Mouse (Mus musculus) mesoderm, embryonic 11.5 days (tissue): ENCODE results near the gene Tmem163.
A peak's percentile ranks its signal among the peaks of the same experiment; 100 is the strongest.

Source experiments
- DNase-seq: peaks from one replicate; pipeline ENCODE4 v3.0.0-alpha.2; 2012; ENCODE audit warnings: low read depth, low spot score

Tmem163 gene

DNA sequence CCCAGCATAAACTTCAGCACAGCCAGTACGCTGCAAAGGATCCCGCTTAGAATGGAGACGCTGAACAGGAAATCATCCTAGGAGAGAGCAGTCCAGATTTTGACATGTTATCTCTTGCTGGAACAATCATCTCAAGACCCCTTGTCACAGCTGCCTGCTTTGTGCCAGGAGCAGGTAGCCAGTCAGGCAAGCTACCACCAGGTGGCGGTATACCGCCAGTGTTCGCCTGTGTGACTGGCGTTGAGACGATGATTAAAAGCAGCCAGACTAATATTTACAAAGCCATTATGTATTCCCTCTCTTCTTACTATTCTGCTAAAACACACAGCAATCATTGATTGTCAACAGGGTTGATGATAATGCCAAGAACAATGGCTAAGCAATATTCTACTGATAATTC is 179.1 kb downstream of the Tmem163 start:
- peak; percentile 86 for DNase-seq

DNA sequence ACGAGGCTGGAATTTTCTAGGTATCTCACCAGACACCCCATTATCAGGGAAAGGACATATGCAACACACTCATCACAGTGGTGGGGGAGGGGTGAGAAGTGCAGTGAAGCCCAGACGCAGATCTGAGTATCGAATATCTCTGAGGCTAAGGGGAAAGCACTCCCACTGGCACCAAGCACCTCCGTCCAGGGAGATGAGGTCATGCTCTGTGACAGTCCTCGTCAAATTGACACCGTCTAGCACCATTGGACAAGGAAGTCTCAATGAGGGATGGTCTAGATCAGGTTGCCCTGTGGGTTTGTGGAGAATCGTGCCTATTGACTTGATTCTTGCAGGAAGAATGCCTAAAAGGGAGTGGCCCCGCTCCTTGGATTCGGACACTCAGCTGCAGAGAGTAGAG is 180.6 kb downstream of the Tmem163 start:
- DNase-seq: peak; percentile 19

DNA sequence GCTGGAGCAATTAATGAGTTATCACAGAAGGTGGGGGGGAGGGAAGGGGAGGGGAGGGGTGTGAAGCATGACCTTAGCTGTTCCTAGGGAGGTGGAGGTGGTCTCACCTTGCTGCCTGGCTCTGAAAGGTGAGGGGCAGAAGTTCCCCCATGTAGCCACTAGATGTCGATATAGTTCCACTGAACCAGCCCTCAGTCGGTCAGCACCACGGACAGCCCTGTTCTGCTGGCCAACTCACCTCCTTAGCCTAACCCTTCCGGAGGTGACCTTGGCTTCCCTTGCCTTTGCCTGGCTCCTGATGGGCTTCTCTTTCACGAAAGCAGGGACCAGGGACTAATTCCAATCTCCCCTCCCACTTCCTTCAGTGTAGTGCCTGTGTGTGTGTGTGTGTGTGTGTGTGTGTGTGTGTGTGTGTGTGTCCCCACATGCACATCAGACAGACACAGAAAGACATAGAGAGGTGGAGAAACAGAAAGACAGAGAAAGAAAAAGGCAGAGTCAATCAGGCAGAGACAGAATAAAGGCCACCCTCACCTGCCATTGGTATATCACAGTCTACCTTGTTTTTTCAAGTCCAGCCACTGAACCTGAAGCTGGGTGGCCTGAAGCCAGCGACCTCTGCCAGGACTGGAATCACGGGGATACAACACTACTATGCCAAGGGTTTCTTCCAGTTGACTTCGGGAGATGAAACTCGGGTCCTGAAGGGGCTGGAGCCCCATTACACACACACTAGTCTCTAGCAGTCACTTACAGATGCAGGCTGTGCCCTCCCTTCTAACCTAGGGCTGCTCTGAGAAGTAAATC is 182.4 kb downstream of the Tmem163 start:
- peak; percentile 76 for DNase-seq

DNA sequence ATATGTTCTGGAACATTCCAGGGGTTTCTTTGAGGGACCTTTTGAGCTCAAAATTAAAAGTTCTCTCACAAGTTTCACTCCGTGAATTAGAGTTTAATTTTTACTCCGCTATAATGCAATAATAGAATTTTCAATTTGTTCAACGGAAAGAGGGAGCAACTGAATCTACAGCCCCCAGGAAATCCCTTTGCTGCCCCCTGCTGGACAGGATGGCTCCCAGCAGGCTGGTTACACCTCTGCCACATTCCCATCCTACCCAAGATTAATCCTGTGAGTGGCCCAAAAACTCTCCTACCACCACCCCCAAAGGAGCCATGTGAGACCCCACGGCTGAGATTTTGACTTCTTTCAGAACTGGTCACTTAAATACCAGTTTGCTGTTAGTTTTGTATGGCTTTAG is 192.2 kb downstream of the Tmem163 start:
- DNase-seq: peak; percentile 19

DNA sequence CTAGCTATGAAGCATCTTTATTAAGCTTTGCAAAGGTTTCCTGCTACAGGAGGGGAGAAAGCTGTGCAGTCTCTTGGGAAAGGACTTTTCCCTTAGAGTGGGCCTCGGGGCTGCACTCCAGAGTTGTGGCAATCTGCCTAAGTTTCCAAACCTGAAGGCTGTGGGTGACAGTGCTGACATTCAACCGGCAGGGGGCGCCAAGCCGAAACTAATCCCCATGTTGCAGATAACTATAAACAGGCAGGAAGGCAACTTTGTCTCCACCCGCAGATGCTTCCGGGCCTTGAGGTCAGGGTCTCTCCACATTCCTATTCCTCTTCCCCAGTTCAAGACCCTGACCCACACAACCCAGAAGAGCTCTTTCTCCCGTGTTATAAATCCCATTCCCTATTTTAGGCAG is 194.5 kb downstream of the Tmem163 start:
- DNase-seq: peak; percentile 51

DNA sequence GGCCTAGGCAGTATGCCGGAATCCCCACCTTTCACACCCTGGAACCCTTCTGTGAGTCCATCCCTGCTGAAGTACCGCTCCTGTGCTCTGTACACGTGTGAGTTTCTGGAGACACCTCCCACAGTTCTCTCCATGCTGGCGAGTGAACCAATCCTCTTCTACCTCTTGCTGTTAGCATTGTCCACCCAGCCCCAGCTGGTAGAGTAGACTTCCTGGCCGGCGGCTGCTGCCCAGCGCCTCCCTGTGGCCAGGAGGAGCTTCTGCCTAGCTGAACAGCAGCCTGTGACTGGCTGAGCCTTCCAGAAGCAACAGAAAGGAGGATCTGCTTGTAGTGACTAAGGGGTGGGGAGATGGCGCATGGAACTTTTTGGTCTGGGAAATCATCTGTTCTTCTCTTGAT is 195.2 kb downstream of the Tmem163 start:
- no peak for DNase-seq

DNA sequence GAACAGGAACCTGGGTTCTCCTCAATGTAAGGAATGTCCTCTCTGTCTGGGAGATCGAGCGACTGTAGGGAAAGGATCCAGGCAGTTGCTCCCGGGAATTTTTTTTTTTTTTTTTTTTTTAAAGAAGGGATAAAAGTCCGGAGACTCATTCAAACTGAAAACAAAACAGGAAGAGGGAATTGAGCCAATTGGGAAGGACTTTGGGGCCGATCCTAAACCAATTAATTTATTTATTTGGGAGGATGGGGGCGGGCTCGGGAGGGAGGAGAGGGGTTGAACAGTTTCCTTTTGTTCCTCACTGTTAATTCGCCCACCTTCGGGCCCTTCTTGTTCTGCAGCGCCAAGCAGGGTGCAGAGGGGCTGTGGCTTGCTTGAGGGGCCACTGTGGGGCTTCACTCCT is 196.4 kb downstream of the Tmem163 start:
- no peak for DNase-seq

DNA sequence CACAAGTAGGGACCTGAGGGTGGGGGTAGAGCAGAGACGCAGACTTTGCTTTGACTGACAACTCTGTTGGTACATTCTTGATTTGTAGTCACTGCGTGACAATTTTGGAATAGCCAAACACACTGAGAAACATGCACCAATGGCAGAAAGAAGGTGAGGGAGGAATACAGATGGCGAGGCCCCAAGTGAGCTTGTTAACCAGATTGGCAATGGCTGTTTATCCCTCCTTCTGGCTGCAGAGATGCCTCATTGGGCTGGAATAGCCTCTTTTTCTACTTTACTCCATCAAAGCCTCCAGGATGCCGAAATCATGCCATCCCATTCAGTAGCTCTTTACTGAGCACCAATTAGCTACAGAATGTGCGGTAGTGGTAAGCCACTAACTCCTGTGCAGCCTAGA is 203.6 kb downstream of the Tmem163 start:
- DNase-seq: no peak

DNA sequence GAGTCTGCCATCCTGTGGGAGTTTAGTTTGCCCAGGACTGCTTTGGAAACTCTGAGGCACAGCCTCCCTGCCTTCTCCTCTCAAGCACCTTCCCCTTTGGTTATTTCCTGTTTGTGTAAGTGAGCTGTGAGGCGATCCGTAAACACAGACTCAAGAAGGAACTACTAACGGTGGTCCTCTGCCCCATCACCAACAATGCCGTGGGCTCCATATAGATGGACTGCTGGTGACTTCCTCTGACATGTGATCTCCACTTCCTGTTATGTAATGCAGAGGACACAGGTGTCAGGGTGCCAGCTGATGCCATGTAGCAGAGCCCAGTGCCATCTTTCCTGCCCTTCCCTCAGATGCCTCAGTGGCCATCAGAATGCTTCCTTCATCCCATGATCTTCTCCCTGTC is 209.2 kb downstream of the Tmem163 start:
- DNase-seq: no peak

DNA sequence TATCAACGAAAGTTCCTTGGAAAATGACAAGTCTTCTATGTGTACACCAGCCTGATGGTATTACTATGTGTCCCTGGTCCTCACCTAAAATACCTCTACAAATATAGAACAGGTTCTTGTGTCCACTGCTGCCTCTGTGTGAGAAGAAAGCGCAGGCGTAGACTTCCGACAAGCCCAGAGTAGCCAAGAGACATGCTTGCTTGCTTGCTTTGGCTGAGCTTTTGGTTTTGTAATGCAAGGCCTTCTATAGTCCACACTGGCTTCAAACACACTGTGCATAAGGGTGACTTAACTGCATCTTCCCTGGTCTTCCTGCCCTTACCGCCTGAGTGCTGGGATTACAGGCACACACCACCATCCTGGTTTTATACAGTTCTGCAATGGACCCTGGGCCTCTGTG is 212.1 kb downstream of the Tmem163 start:
- DNase-seq: no peak

DNA sequence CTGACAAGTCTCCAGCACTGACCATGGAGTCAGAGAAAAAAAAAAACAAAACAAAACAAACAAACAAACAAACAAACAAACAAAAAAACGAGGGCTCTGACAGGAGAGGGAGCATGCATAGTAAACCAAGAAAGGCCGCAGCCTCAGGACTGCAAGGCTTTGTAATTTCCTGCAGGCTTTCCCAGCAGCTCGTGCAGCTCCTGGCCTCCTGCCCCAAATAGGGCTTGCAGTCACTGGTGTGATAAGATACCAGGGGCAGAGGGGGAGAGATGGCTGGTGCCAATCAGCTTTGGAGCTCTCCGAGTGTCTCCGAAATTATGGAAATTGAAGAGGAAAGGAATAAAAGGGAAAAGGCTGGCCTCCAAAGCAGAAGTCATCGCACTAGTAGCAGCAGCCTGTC is 214.1 kb downstream of the Tmem163 start:
- DNase-seq: no peak

DNA sequence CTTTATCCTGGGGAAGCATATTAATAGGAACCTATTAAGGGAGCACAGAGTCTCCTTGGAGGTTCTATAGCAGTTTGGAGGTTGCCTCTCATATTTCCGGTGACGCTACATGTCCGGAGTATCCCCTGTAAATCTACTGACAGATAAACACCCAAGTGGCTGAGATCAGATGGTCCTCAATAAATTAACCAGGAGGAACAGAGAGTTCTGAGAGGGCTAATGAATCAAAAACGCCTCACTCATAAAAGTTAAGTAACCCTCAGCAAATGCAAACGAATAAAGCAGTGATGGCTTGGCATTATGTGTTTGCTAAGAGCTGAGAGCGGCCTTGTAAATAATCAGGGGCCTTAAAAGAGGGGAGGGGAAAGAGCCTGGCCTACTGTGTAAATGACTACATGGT is 215.3 kb downstream of the Tmem163 start:
- no peak for DNase-seq

DNA sequence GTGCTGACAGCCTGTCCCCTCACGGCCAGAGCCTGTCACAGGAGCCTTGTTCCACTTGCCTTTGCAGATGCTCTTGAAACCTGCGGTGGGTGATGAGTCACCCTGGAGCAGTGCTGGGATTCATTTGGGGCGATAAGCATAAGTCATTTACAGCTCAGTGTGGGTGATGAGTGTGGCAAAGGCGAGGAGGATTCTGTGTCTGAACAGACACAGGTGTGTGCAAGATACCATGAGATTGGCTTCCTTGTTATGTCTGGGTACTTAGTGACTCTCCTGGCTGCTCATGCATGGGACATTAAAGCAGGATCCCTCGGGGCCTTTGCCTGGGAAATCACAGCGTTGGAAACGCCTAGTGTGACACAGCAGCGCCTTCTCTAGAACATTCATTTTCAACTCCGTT is 218.3 kb downstream of the Tmem163 start:
- no peak for DNase-seq

DNA sequence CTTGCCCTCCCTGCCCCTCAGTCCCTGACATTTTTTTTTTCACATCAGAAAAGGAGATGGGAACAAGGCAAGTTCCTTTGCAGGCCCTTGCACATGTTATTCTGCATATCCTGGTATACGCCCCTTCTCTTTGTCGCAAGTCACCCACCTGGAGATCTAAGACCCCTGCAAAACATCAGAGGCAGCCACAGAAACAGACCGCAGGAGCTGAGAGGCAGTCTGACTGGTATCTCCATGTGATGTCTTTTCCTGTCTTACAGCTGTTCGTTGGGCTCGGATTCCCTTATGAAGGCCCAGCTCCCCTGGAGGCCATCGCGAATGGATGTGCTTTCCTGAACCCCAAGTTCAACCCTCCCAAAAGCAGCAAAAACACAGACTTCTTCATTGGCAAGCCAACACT is 219.8 kb downstream of the Tmem163 start:
- no peak for DNase-seq

DNA sequence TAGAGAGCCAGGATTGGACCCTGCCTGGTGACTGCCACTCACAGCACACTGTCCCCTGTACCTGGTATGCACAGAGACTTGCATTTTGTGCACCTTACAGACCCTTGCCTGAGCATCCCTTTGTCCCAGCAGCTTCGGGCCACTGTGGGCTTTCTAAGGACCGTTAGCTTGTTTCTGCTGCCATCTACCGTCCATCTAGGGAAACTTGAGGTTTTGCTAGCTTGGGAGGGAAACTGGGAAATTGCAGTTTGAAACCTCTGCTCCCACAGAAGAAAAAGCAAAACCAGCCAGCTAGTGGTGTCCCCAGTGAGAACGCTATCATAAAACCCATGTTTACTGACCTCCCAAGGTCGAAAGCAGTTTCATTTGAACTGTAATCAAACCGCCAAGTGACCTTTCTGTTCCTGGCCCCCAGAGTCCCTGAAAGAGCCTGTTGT is 220.3 kb downstream of the Tmem163 start:
- DNase-seq: peak; percentile 87

DNA sequence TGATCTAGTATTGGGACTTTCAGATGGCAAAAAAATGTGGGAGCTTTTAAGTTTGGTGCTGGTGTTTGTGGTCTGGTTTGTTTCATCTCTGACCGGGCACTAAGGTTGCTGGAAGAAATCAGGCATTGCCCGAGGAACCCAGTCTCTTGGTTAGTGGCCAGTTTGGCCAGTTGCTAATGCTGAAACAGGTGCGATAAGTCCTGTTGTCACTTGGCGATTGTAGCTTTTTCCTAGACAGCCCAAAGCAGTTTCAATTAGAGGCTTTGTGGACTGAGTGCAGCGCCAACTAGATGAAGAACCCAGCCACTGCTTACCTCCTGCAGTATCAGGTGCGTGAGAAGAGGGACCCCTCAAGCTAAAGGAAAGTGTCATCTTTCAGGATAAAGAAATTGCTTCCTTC is 226.0 kb downstream of the Tmem163 start:
- DNase-seq: no peak

DNA sequence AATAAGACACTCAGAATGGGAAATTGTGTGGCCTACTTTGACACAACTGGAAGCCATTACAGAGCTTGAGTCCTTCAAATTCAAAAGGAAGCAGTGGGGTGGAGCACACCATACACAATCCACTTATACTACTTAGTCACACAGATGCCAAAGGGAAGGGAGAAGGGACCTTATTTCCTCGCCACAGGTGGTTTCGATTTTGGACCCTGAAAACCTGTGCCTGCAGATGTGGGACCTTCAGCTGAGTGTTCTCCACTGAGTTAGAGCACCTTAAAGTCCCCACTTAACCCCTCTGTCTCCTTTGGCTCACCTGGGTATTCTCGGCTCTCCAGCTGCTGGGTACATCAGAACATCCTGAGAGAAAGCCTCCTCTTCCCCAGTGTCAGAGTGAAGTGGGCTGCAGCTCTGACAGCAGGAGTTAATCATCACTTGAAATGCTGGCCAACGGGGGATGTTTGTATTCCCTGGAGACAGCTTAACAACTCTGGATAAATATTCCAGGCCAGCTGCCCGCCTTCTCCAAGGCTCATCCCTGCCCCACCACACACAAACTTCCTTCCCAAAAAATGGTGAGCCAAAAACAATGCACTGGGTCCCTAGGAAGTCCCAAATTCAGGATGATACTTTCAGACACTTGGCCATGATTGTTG is 234.4 kb downstream of the Tmem163 start:
- peak; percentile 51 for DNase-seq

DNA sequence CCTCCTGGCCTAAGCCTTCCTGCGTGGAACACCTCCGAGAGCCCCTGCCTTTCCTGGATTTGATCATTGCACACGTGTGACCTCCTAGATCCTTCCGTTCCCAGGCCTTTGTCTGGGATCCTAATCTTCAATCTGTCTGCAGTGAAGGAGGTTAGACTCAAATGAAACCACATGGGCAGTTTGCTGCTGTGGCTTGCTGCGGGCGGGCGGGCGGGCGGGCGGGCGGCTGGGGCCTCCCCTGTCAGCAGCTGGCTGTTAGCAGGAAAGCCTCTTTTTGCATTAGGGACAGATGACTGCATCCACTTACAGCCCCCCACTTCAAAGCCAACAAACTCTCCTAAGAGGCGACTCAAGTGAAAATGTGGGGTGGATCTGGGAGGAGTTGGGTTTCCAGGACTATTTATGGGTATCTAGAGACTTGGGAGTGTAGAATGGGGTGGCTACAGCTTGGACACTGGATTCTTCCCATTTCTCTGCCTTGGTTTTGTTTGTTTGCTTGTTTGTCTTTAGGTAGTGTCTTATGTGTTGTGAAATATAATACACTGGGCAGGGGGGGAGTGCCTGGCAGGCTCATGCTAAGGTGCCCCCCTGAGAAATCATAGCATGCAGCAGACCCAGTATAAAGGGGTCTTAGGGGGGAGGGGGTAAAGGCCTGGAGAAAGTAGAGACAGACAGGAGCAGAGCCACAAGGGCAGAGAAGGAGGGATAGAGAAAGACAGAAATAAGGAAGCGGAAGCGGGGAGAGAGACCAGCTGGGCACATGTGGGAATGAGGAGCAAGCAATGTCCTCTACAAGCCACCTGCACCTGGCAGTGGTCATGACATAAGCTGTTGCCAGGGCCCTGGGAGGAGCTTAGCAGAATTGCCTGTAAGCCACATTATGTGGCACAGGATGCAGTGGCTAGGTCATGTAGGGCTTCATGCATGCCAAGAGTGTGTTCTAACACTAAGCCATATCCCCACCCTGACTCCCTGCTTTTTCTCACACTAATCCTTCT is 236.2 kb downstream of the Tmem163 start:
- DNase-seq: peak; percentile 66

DNA sequence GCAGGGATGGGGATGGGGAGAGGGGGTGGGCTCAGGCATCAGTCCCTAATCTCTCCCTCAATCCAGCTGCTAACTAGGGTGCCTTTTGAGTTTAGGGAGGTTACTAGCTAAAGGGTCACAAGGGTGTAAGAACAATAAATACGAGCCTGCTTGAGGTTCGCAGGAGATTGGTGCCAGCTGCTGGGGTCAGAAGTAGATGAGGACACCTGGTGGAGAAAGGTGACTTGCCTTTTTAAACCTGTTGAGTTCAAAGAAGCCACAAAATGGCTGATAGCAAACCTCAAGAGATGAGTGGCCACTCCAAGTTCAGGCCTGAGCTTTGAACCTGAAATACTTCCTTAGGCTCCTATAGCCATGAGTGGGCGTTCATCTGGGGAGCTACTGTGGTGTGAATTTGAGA is 237.6 kb downstream of the Tmem163 start:
- DNase-seq: no peak

DNA sequence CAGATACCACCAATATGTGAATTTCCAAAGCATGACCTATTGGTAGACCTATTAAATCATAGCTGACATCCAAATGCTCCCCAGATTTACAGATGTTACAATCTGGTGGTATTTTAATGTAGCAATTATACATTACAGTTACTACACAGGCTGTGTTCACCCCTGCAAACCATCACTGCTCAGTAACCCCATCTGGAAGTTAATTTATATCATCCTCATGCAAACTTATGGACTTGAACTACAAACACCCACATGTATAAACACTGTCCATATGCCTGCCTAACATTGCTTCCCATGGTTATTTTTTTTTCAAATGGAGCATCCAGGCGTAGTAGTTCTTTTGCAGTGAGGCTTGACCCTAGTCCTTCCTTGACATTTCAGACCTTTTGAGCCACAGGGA is 238.3 kb downstream of the Tmem163 start:
- DNase-seq: no peak

DNA sequence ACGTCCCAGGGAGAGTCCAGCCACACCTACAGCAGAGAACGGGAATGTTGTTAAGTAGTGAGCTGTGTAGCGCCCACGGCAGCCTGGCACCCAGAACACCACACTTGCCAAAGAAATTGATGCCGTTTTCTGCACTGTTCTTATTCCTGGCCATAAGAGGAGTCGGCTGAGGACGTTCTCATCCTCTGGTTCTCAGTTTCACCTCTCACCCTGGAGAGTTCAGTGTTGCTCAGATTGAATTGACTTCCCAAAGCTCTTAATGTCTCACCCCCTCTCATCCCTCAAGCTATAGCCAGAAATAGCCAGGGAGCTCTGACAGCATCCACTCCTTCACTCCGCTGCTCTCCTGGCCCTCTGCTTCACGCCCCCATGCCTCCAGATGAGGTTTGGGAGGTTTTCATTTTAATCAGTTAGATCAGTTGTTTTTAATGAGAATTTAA is 239.9 kb downstream of the Tmem163 start:
- no peak for DNase-seq

DNA sequence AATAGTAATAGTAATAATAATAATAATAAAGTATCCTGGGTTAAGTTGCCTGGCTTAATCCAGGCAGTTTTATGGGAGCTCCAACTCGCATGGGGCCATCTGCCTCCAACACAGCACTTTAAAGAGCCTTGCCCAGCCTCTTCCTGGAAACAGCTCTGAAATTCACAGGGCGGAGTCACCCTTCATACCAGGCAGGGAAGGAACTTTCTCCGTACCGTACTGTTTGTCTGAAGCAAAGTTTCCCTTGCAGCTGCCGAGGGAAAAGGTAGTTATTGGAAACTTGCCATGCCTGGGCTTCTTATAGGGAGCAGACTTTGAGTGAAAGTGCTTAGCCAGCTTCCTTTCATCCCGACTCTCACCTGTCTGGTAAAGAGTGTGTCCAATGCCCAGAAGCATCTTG is 242.3 kb downstream of the Tmem163 start:
- DNase-seq: no peak
